Mouse (Mus musculus) lung, postnatal 0 days (tissue): ENCODE measurements around the gene Yif1b.

Source experiments
- CTCF ChIP-seq: IDR thresholded peaks from 2 replicates; pipeline ENCODE4 v1.5.1; 2016; ENCODE audit warnings: antibody characterized with exemption, mild to moderate bottlenecking
- EP300 ChIP-seq: IDR thresholded peaks from 2 replicates; pipeline ENCODE4 v1.6.1; 2016; ENCODE audit warnings: antibody characterized with exemption, mild to moderate bottlenecking, control low read depth

- TF ChIP-seq CTCF (no peak), EP300 (no peak)
These were observed 9.6 kb downstream of the Yif1b start for GRCm38 (mm10) chr7:29247706-29248105.
